Mouse (Mus musculus) E14TG2a.4 (cell line): ENCODE data around the gene Olfr1243.
"Not testable (repeated sequence)": the region's sequence is repeated elsewhere in the genome, so short reads cannot be mapped to it uniquely, and the experiment has no call there.

ENCODE experiments used
- CTCF ChIP-seq: conservative IDR thresholded peaks from 2 replicates; pipeline ENCODE4 v1.5.1; 2014; ENCODE audit warnings: low read length
- NANOG ChIP-seq: IDR thresholded peaks from 2 replicates; pipeline ENCODE4 v1.6.1; 2014; ENCODE audit warnings: borderline replicate concordance, low read length, mixed read lengths
- POU5F1 ChIP-seq: IDR thresholded peaks from 2 replicates; pipeline ENCODE4 v1.6.1; 2014; ENCODE audit warnings: low read length, borderline replicate concordance

DNA sequence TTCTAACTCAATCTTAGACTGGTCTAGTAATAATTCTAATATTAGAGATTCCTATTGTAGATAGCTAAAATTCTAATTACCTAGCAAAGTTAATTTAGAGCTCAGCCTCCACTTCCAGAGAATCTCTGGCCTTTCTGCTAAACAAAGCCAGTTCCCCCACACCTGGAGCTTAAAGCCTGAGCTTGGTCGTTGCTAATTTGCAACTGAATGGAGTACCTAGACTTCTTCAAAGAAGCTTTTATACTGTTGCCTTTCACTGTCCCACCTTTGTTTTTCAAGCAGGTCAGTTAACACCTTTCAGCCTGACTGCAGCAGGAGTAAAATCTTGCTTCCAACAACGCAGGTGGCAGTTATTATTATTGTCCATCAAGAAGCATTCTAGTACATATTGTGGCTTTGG lies 31.4 kb upstream of the Olfr1243 start:
- not testable (repeated sequence) for TF ChIP-seq CTCF, POU5F1, NANOG
